Mouse (Mus musculus): ENCODE measurements around the gene Rybp.

GRCm38 (mm10) chr6:100273556-100273955, 13.7 kb downstream of the Rybp start:
- no peak for TF ChIP-seq CTCF (IDR thresholded peaks at IDR 0.05; ENCODE audit: borderline replicate concordance, control insufficient read depth, extremely low read depth, insufficient read depth, low read length, poor library complexity)
- no peak for TF ChIP-seq POLR2A (IDR thresholded peaks at IDR 0.05; ENCODE audit: control insufficient read depth, extremely low read depth, insufficient read depth, low read length, poor library complexity)

All from thymus, adult 2 months (tissue).